Mouse (Mus musculus): Measurements from ENCODE around the gene Lamtor5.
A peak's percentile ranks its signal among the peaks of the same experiment; 100 is the strongest.
"Not testable (repeated sequence)": the region's sequence is repeated elsewhere in the genome, so short reads cannot be mapped to it uniquely, and the experiment has no call there.

Lamtor5 gene

GRCm38 (mm10) chr3:107266814-107267345, 11.8 kb upstream of the Lamtor5 start:
- DNase-seq (ENCODE audit: low read depth, low spot score): peak; percentile 28

GRCm38 (mm10) chr3:107272433-107272832, 6.2 kb upstream of the Lamtor5 start:
- DNase-seq (ENCODE audit: low read depth, low spot score): no peak

- peak; percentile 83 for DNase-seq (ENCODE audit: low read depth, low spot score)
These were observed 4.8 kb upstream of the Lamtor5 start for GRCm38 (mm10) chr3:107273820-107274219.

- DNase-seq (ENCODE audit: low read depth, low spot score): no peak
These were observed 3.3 kb upstream of the Lamtor5 start for GRCm38 (mm10) chr3:107275351-107275750.

- peak; percentile 56 for DNase-seq (ENCODE audit: low read depth, low spot score)
These were observed 2.7 kb upstream of the Lamtor5 start for GRCm38 (mm10) chr3:107275996-107276395.

- no peak for DNase-seq (ENCODE audit: low read depth, low spot score)
These were observed 2.0 kb upstream of the Lamtor5 start for GRCm38 (mm10) chr3:107276626-107277025.

- no peak for DNase-seq (ENCODE audit: low read depth, low spot score)
These were observed 7.5 kb downstream of the Lamtor5 start for GRCm38 (mm10) chr3:107286123-107286522.

- no peak for DNase-seq (ENCODE audit: low read depth, low spot score)
These were observed 8.7 kb downstream of the Lamtor5 start for GRCm38 (mm10) chr3:107287346-107287745.

- peak; percentile 81 for DNase-seq (ENCODE audit: low read depth, low spot score)
These were observed 12.2 kb downstream of the Lamtor5 start, which contains the start of gene Slc16a4 for GRCm38 (mm10) chr3:107290764-107291381. Gene Slc16a4 (plus strand): TSS chr3:107291230.

- no peak for DNase-seq (ENCODE audit: low read depth, low spot score)
These were observed 17.2 kb downstream of the Lamtor5 start for GRCm38 (mm10) chr3:107295672-107296360.

- DNase-seq (ENCODE audit: low read depth, low spot score): not testable (repeated sequence)
These were observed 18.3 kb downstream of the Lamtor5 start for GRCm38 (mm10) chr3:107296917-107297316.

- no peak for DNase-seq (ENCODE audit: low read depth, low spot score)
These were observed 38.7 kb downstream of the Lamtor5 start for GRCm38 (mm10) chr3:107317338-107317737.

- no peak for DNase-seq (ENCODE audit: low read depth, low spot score)
These were observed 42.5 kb downstream of the Lamtor5 start for GRCm38 (mm10) chr3:107321141-107321540.

GRCm38 (mm10) chr3:107321776-107322175, 43.1 kb downstream of the Lamtor5 start:
- DNase-seq (ENCODE audit: low read depth, low spot score): no peak

GRCm38 (mm10) chr3:107326442-107326841, 47.8 kb downstream of the Lamtor5 start:
- no peak for DNase-seq (ENCODE audit: low read depth, low spot score)

- no peak for DNase-seq (ENCODE audit: low read depth, low spot score)
These were observed 52.1 kb downstream of the Lamtor5 start for GRCm38 (mm10) chr3:107330503-107331424.

- DNase-seq (ENCODE audit: low read depth, low spot score): no peak
These were observed 53.1 kb downstream of the Lamtor5 start for GRCm38 (mm10) chr3:107331746-107332126.

- peak; percentile 54 for DNase-seq (ENCODE audit: low read depth, low spot score)
These were observed 53.7 kb downstream of the Lamtor5 start for GRCm38 (mm10) chr3:107332127-107332959.

- peak; percentile 100 for DNase-seq (ENCODE audit: low read depth, low spot score)
These were observed 54.3 kb downstream of the Lamtor5 start for GRCm38 (mm10) chr3:107332960-107333380.
